Comparison of ENCODE assay signal across 26 mouse cellular contexts in genomic region chr8:91647959-91648358, GRCm38 (mm10).
A peak's percentile ranks its signal among the peaks of the same experiment; 100 is the strongest.
DNase-seq lines count a peak whose midpoint lies in the region; ATAC-seq lines count a peak whose summit lies in the region.
"Had no signal": no experiment of that assay in that cellular context is flagged by ENCODE, and none has a peak within 500 bp of the region (broad histone marks: within the 10 kb centered on the region; RNA-seq: fewer than 3 reads in every experiment).

No protein-coding gene starts in this region.

- DNase-seq in embryonic facial prominence, embryonic 11.5 days (ENCODE audit: low spot score), result peak; percentile 26
- DNase-seq in embryonic facial prominence, embryonic 10.5 days (ENCODE audit: low spot score), result no peak
- DNase-seq in Muller cell, postnatal 12 days (ENCODE audit: inconsistent ontology term), result peak; percentile 43
- no peak for DNase-seq in frontal cortex, postnatal 25 days (ENCODE audit: low spot score in 2 of 2)
- DNase-seq: adrenal gland, postnatal 10 days; adrenal gland, postnatal 36 days; cerebellum, adult 11 months; cerebellum, adult 2 months; cerebellum, adult 9-11 months; cerebellum, postnatal 25 days; gastrocnemius, postnatal 25 days; heart, adult 18-20 months; heart, postnatal 10 days; heart, postnatal 36 days had no signal

- no peaks in the 10 kb centered on the region for H3K27me3 ChIP-seq in embryonic facial prominence, embryonic 11.5 days (ENCODE audit: control insufficient read depth, insufficient read depth, low read length)
- peaks cover 49% of the 10 kb centered on the region for H3K27me3 ChIP-seq in embryonic facial prominence, embryonic 10.5 days (replicated peaks; ENCODE audit: low read depth, poor library complexity, severe bottlenecking)
- H3K27me3 ChIP-seq in hindbrain, embryonic 12.5 days, result no peaks in the 10 kb centered on the region
- H3K27me3 ChIP-seq in hindbrain, embryonic 16.5 days (replicated peaks; ENCODE audit: control insufficient read depth, insufficient read depth, low read length), result no peaks in the 10 kb centered on the region; the same call in 1 of the 2 replicates
- H3K27me3 ChIP-seq in midbrain, embryonic 13.5 days, result peaks cover 21% of the 10 kb centered on the region; the same call in 1 of the 2 replicates
- no peaks in the 10 kb centered on the region for H3K27me3 ChIP-seq in midbrain, embryonic 15.5 days (replicated peaks)
- H3K27me3 ChIP-seq: heart, embryonic 12.5 days; heart, embryonic 15.5 days; Patski had no signal

- no peak overlapping the region for H3K9ac ChIP-seq in embryonic facial prominence, embryonic 11.5 days (replicated peaks; ENCODE audit: low read length)
- H3K9ac ChIP-seq in hindbrain, embryonic 12.5 days, result no peak overlapping the region
- H3K9ac ChIP-seq in hindbrain, embryonic 16.5 days (ENCODE audit: low read depth, low read length), result no peak overlapping the region
- no peak overlapping the region for H3K9ac ChIP-seq in midbrain, embryonic 13.5 days (replicated peaks)
- no peak overlapping the region for H3K9ac ChIP-seq in midbrain, embryonic 15.5 days
- H3K9ac ChIP-seq: heart, embryonic 12.5 days; heart, embryonic 15.5 days had no signal

- ATAC-seq in embryonic facial prominence, embryonic 11.5 days (replicated peaks; ENCODE audit: insufficient number of reproducible peaks, low FRiP score, low TSS enrichment, low read depth), result no peak
- 0 out of 2 replicates have a peak, but pooled peaks have one; percentile 14 for ATAC-seq in hindbrain, embryonic 12.5 days (ENCODE audit: low FRiP score)
- ATAC-seq in hindbrain, embryonic 16.5 days, result no peak
- no peak for ATAC-seq in midbrain, embryonic 13.5 days
- ATAC-seq in midbrain, embryonic 15.5 days (replicated peaks), result no peak
- ATAC-seq: forebrain, embryonic 16.5 days; hindbrain, postnatal 0 days; inflammation-experienced regulatory T-cells, adult 6 months; intestine, embryonic 16.5 days; Patski had no signal

- no peak overlapping the region for H3K4me3 ChIP-seq in embryonic facial prominence, embryonic 11.5 days (ENCODE audit: low read depth, low read length)
- no peak overlapping the region for H3K4me3 ChIP-seq in embryonic facial prominence, embryonic 10.5 days
- H3K4me3 ChIP-seq in hindbrain, embryonic 12.5 days, result no peak overlapping the region
- H3K4me3 ChIP-seq in hindbrain, embryonic 16.5 days (ENCODE audit: low read length), result no peak overlapping the region
- H3K4me3 ChIP-seq in midbrain, embryonic 13.5 days (replicated peaks), result no peak overlapping the region
- no peak overlapping the region for H3K4me3 ChIP-seq in midbrain, embryonic 15.5 days
- H3K4me3 ChIP-seq: heart, embryonic 12.5 days; heart, embryonic 15.5 days; hindbrain, embryonic 10.5 days had no signal

- H3K4me1 ChIP-seq in embryonic facial prominence, embryonic 11.5 days (ENCODE audit: control insufficient read depth, insufficient read depth, low read length), result peaks cover 3% of the 10 kb centered on the region; the same call in 1 of the 2 replicates
- H3K4me1 ChIP-seq in embryonic facial prominence, embryonic 10.5 days, result peaks cover 70% of the 10 kb centered on the region
- H3K4me1 ChIP-seq in hindbrain, embryonic 12.5 days, result peaks cover 51% of the 10 kb centered on the region
- H3K4me1 ChIP-seq in hindbrain, embryonic 16.5 days (ENCODE audit: control insufficient read depth, insufficient read depth, low read depth, low read length), result peaks cover 2% of the 10 kb centered on the region
- peaks cover 36% of the 10 kb centered on the region for H3K4me1 ChIP-seq in midbrain, embryonic 13.5 days (replicated peaks)
- peaks cover 29% of the 10 kb centered on the region for H3K4me1 ChIP-seq in midbrain, embryonic 15.5 days

- no peak overlapping the region for H3K27ac ChIP-seq in embryonic facial prominence, embryonic 11.5 days (replicated peaks; ENCODE audit: low read depth, low read length)
- no peak overlapping the region for H3K27ac ChIP-seq in embryonic facial prominence, embryonic 10.5 days (replicated peaks)
- no peak overlapping the region for H3K27ac ChIP-seq in hindbrain, embryonic 12.5 days
- no peak overlapping the region for H3K27ac ChIP-seq in hindbrain, embryonic 16.5 days (ENCODE audit: low read depth, low read length)
- 0 out of 2 replicates have a peak overlapping the region, but pooled peaks have one; percentile 7 for H3K27ac ChIP-seq in midbrain, embryonic 13.5 days
- H3K27ac ChIP-seq in midbrain, embryonic 15.5 days, result no peak overlapping the region
- H3K27ac ChIP-seq: heart, embryonic 15.5 days; hindbrain, postnatal 0 days had no signal

- no peak overlapping the region for H3K4me2 ChIP-seq in embryonic facial prominence, embryonic 11.5 days (ENCODE audit: low read depth, low read length)
- H3K4me2 ChIP-seq in hindbrain, embryonic 12.5 days (replicated peaks), result no peak overlapping the region
- H3K4me2 ChIP-seq in hindbrain, embryonic 16.5 days (ENCODE audit: low read length), result no peak overlapping the region
- no peak overlapping the region for H3K4me2 ChIP-seq in midbrain, embryonic 13.5 days (replicated peaks)
- H3K4me2 ChIP-seq in midbrain, embryonic 15.5 days, result no peak overlapping the region
- H3K4me2 ChIP-seq: heart, embryonic 12.5 days; heart, embryonic 15.5 days had no signal

- H3K36me3 ChIP-seq in embryonic facial prominence, embryonic 11.5 days (replicated peaks; ENCODE audit: control insufficient read depth, insufficient read depth, low read depth, low read length), result no peaks in the 10 kb centered on the region
- H3K36me3 ChIP-seq in embryonic facial prominence, embryonic 10.5 days (replicated peaks), result no peaks in the 10 kb centered on the region
- H3K36me3 ChIP-seq in hindbrain, embryonic 12.5 days, result no peaks in the 10 kb centered on the region
- H3K36me3 ChIP-seq in hindbrain, embryonic 16.5 days (ENCODE audit: control insufficient read depth, insufficient read depth, low read length), result no peaks in the 10 kb centered on the region
- H3K36me3 ChIP-seq in midbrain, embryonic 13.5 days, result no peaks in the 10 kb centered on the region
- H3K36me3 ChIP-seq in midbrain, embryonic 15.5 days (replicated peaks), result no peaks in the 10 kb centered on the region
- H3K36me3 ChIP-seq: heart, embryonic 12.5 days; heart, embryonic 15.5 days; hindbrain, embryonic 10.5 days had no signal

- WGBS in embryonic facial prominence, embryonic 11.5 days, result 30% methylated on average over 11 of the region's 11 CpGs
- WGBS in embryonic facial prominence, embryonic 10.5 days, result 25% methylated on average over 11 of the region's 11 CpGs
- WGBS in hindbrain, embryonic 12.5 days, result 35% methylated on average over 11 of the region's 11 CpGs
- 40% methylated on average over 11 of the region's 11 CpGs for WGBS in hindbrain, embryonic 16.5 days
- WGBS in midbrain, embryonic 13.5 days, result 14% methylated on average over 11 of the region's 11 CpGs
- WGBS in midbrain, embryonic 15.5 days, result 20% methylated on average over 11 of the region's 11 CpGs

- no peaks in the 10 kb centered on the region for H3K9me3 ChIP-seq in embryonic facial prominence, embryonic 11.5 days (replicated peaks; ENCODE audit: control insufficient read depth, low read length)
- H3K9me3 ChIP-seq in embryonic facial prominence, embryonic 10.5 days, result no peaks in the 10 kb centered on the region
- H3K9me3 ChIP-seq in hindbrain, embryonic 12.5 days (replicated peaks), result no peaks in the 10 kb centered on the region
- H3K9me3 ChIP-seq in hindbrain, embryonic 16.5 days (ENCODE audit: control insufficient read depth, low read length), result no peaks in the 10 kb centered on the region
- no peaks in the 10 kb centered on the region for H3K9me3 ChIP-seq in midbrain, embryonic 13.5 days
- no peaks in the 10 kb centered on the region for H3K9me3 ChIP-seq in midbrain, embryonic 15.5 days
- H3K9me3 ChIP-seq: heart, embryonic 12.5 days; heart, embryonic 15.5 days; hindbrain, embryonic 10.5 days had no signal

Comparison
In these comparisons a context has a peak if more than half of its experiments do, and no peak if none do; other contexts are left out.
1. DNase-seq: peak in embryonic facial prominence, embryonic 11.5 days (single experiment) and Muller cell, postnatal 12 days (single experiment); none in embryonic facial prominence, embryonic 10.5 days (single experiment) and frontal cortex, postnatal 25 days (0 of 2).